Mouse (Mus musculus) lung, postnatal 0 days (tissue): ENCODE measurements around the gene Snrpd2. TPM values are rescaled to one million over a fixed set of nuclear protein-coding genes. Genes with fewer than 3 reads are reported as not detected.

ENCODE experiments used
- ATAC-seq: fragments of 200-750 bp; cut with Nextera tagmentation; 2 replicates; pipeline ENCODE4 v1.8.0; 2017; ENCODE audit warnings: moderate library complexity
- DNase-seq: peaks from one replicate; pipeline ENCODE4 v3.0.0-alpha.2; 2016; ENCODE audit warnings: low spot score
- H3K27ac ChIP-seq: fragments of 300-500 bp; sonication (generic); 2 replicates; pipeline ENCODE4 v1.5.1; 2014; ENCODE audit warnings: antibody characterized with exemption, mild to moderate bottlenecking, low read length, mixed read lengths
- H3K27me3 ChIP-seq: fragments of 300-500 bp; sonication (generic); replicated peaks from 2 replicates; pipeline ENCODE4 v1.6.1; 2014; ENCODE audit warnings: low read length, mixed read lengths; ENCODE audit not compliant: insufficient read depth
- H3K36me3 ChIP-seq: fragments of 300-500 bp; sonication (generic); 2 replicates; pipeline ENCODE4 v1.6.1; 2014; ENCODE audit warnings: low read length, mixed read lengths; ENCODE audit not compliant: insufficient read depth
- H3K4me1 ChIP-seq: fragments of 300-500 bp; sonication (generic); 2 replicates; pipeline ENCODE4 v1.6.1; 2014; ENCODE audit warnings: antibody characterized with exemption, low read depth, low read length, mixed read lengths; ENCODE audit not compliant: insufficient read depth
- H3K4me2 ChIP-seq: fragments of 300-500 bp; sonication (generic); replicated peaks from 2 replicates; pipeline ENCODE4 v1.6.1; 2014; ENCODE audit warnings: low read depth, mild to moderate bottlenecking, low read length, moderate library complexity, mixed read lengths
- H3K4me3 ChIP-seq: fragments of 300-500 bp; sonication (generic); 2 replicates; pipeline ENCODE4 v1.5.1; 2014; ENCODE audit warnings: low read depth, low read length
- H3K9ac ChIP-seq: fragments of 300-500 bp; sonication (generic); replicated peaks from 2 replicates; pipeline ENCODE4 v1.6.1; 2014; ENCODE audit warnings: low read depth, mild to moderate bottlenecking
- H3K9me3 ChIP-seq: fragments of 300-500 bp; sonication (generic); 2 replicates; pipeline ENCODE4 v1.6.1; 2016; ENCODE audit warnings: low read length, mixed read lengths
- CTCF ChIP-seq: IDR thresholded peaks from 2 replicates; pipeline ENCODE4 v1.5.1; 2016; ENCODE audit warnings: antibody characterized with exemption, mild to moderate bottlenecking
- EP300 ChIP-seq: IDR thresholded peaks from 2 replicates; pipeline ENCODE4 v1.6.1; 2016; ENCODE audit warnings: antibody characterized with exemption, mild to moderate bottlenecking, control low read depth
- WGBS: fragments of 180-500 bp; shearing (Covaris S2); extraction: QIAGEN DNeasy Blood & Tissue Kit; methylation state at CpG from one replicate; pipeline ENCODE4 v1.1.7; 2014; 5-methylcytosine and 5-hydroxymethylcytosine counted together
- polyA plus RNA-seq: library from polyadenylated mRNA; unstranded; fragments of >200 nt; fragmentation: Nextera tagmentation; extraction: Ambion mirVana; gene quantifications from 2 replicates; pipeline ENCODE4 v1.2.1, GENCODE M21; 2015

The Snrpd2 gene
- polyA plus RNA-seq, 1 experiment from 2014 or later = 63.2 TPM

- no peak within 1 kb of the TSS for H3K9ac ChIP-seq
- TF ChIP-seq CTCF (peak; percentile 34; the same call in 1 of the 2 replicates), EP300 (no peak)
- peak; percentile 43 for ATAC-seq
- no peak within 1 kb of the TSS for H3K27ac ChIP-seq
- peak; percentile 71 for DNase-seq
- 24% methylated on average over 62 of the region's 64 CpGs for WGBS
- H3K4me1 ChIP-seq = peaks cover 6% of the 10 kb centered on the region; the same call in 1 of the 2 replicates
- H3K27me3 ChIP-seq = no peaks in the 10 kb centered on the region
- H3K4me3 ChIP-seq = no peak within 1 kb of the TSS
- H3K4me2 ChIP-seq = peak within 1 kb of the TSS; percentile 38
- no peaks in the 10 kb centered on the region for H3K36me3 ChIP-seq
- H3K9me3 ChIP-seq = no peaks in the 10 kb centered on the region
Observed at GRCm38 (mm10) chr7:19118028-19118771, 31.3 kb upstream of the Snrpd2 start, which contains the start of gene Gm4969. Gene Gm4969 (minus strand): TSS chr7:19118368.

GRCm38 (mm10) chr7:19119083-19119482, 30.4 kb upstream of the Snrpd2 start:
- DNase-seq (no peak), ATAC-seq (no peak)
- Histone ChIP-seq H3K4me3 (no peak overlapping the region), H3K27ac (no peak overlapping the region), H3K9me3 (no peaks in the 10 kb centered on the region), H3K36me3 (no peaks in the 10 kb centered on the region), H3K4me1 (peaks cover 6% of the 10 kb centered on the region; the same call in 1 of the 2 replicates), H3K9ac (no peak overlapping the region), H3K4me2 (no peak overlapping the region), H3K27me3 (no peaks in the 10 kb centered on the region)
- TF ChIP-seq CTCF = no peak
- no peak for TF ChIP-seq EP300
- WGBS = 87% methylated on average over 8 of the region's 8 CpGs

GRCm38 (mm10) chr7:19119631-19120429, 29.7 kb upstream of the Snrpd2 start, which contains the start of gene Fbxo46:
Gene Fbxo46 (plus strand): TSS chr7:19119859.
- Histone ChIP-seq H3K4me1 (peaks cover 6% of the 10 kb centered on the region; the same call in 1 of the 2 replicates), H3K4me3 (peak within 1 kb of the TSS; percentile 56), H3K9me3 (no peaks in the 10 kb centered on the region), H3K27ac (0 out of 2 replicates have a peak within 1 kb of the TSS, but pooled peaks have one; percentile 2), H3K36me3 (no peaks in the 10 kb centered on the region), H3K4me2 (peak within 1 kb of the TSS; percentile 85), H3K9ac (peak within 1 kb of the TSS; percentile 60), H3K27me3 (no peaks in the 10 kb centered on the region)
- WGBS = 2% methylated on average over 34 of the region's 34 CpGs
- DNase-seq (peak; percentile 100), ATAC-seq (peak; percentile 98)
- no peak for TF ChIP-seq CTCF
- no peak for TF ChIP-seq EP300

- H3K4me2 ChIP-seq = no peak overlapping the region
- H3K9ac ChIP-seq = no peak overlapping the region
- no peak overlapping the region for H3K4me3 ChIP-seq
- WGBS = 85% methylated on average over 4 of the region's 4 CpGs
- DNase-seq (no peak), ATAC-seq (no peak)
- TF ChIP-seq EP300 (no peak), CTCF (no peak)
- H3K27me3 ChIP-seq = no peaks in the 10 kb centered on the region
- H3K36me3 ChIP-seq = no peaks in the 10 kb centered on the region
- H3K9me3 ChIP-seq = no peaks in the 10 kb centered on the region
- H3K4me1 ChIP-seq = peaks cover 6% of the 10 kb centered on the region; the same call in 1 of the 2 replicates
- H3K27ac ChIP-seq = no peak overlapping the region
Observed at GRCm38 (mm10) chr7:19121686-19122085, 27.8 kb upstream of the Snrpd2 start.

- no peak for DNase-seq
- Histone ChIP-seq H3K4me1 (peaks cover 6% of the 10 kb centered on the region; the same call in 1 of the 2 replicates), H3K27ac (no peak overlapping the region), H3K36me3 (no peaks in the 10 kb centered on the region), H3K9ac (no peak overlapping the region), H3K4me3 (no peak overlapping the region), H3K27me3 (no peaks in the 10 kb centered on the region), H3K9me3 (no peaks in the 10 kb centered on the region), H3K4me2 (no peak overlapping the region)
- TF ChIP-seq EP300 (no peak), CTCF (no peak)
- no peak for ATAC-seq
- WGBS = 91% methylated on average over 6 of the region's 6 CpGs
Observed at GRCm38 (mm10) chr7:19124713-19125112, 24.8 kb upstream of the Snrpd2 start.

GRCm38 (mm10) chr7:19127744-19128143, 21.8 kb upstream of the Snrpd2 start:
- Histone ChIP-seq H3K9me3 (no peaks in the 10 kb centered on the region), H3K4me2 (no peak overlapping the region), H3K36me3 (no peaks in the 10 kb centered on the region), H3K4me1 (peaks cover 5% of the 10 kb centered on the region; the same call in 1 of the 2 replicates), H3K9ac (no peak overlapping the region), H3K27me3 (no peaks in the 10 kb centered on the region), H3K4me3 (no peak overlapping the region), H3K27ac (no peak overlapping the region)
- ATAC-seq = no peak
- no peak for DNase-seq
- WGBS = 82% methylated on average over 5 of the region's 5 CpGs
- TF ChIP-seq CTCF (no peak), EP300 (no peak)
